Mouse (Mus musculus): Measurements from ENCODE around the gene Whamm.

The Whamm gene

DNA sequence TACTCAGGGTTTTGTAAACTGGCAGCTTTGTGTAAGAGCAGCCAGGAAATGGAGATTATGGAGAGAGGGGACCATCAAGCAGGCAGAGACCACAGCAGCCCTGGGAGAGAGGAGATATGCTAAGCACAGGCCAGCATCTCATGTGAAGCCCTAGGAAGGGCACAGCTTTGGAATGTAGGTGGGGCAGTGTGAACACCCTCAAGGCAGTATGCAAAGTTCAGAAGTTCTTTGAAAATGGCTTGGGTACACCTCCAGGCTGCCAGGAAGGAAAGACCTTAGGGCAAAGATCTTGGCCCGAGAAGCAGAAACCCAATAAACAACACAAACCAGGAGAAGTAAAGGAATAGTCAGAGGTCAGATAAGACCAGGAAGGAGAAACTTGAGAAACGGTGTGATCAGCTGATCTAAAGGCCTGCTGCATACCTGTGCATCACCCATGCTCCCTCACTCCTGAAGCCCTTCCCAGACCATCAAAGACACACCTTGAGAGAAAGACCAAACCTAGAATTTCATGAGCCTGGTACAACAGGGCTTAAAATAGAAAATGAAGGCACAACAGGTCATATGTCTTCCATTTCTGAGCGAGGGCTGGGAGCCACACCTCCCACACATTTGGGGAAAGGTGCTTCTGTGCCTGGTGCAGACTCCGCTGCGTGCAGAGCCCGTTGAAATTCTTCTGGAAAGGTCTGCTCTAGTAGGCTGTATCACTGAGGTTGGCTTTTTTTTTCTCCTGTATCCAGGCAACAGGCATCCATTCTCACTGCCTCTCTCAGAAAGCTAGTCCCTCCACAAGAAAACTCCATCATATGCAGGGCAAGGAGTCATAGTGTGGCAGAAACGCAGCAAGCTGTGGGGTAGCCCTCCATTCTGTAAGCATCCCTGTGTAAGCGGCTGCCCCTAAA, 28.6 kb downstream of the Whamm start:
- DNase-seq = no peak

DNA sequence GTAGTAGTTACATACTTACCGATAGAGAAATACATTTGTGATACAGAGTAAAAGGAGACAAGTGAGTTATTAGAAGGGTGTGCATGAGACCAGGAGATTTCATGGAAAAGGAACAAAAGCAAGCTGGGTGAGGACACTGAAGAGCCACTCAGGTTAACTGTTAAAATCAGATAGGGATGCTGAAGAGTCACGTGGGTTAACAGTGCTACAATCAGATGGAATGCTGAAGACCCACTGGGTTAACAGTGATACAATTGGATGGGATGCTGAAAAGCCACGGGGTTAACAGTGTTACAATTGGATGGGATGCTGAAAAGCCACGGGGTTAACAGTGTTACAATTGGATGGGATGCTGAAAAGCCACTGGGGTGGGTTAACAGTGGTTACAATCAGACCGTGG, 33.9 kb downstream of the Whamm start:
- DNase-seq = no peak

DNA sequence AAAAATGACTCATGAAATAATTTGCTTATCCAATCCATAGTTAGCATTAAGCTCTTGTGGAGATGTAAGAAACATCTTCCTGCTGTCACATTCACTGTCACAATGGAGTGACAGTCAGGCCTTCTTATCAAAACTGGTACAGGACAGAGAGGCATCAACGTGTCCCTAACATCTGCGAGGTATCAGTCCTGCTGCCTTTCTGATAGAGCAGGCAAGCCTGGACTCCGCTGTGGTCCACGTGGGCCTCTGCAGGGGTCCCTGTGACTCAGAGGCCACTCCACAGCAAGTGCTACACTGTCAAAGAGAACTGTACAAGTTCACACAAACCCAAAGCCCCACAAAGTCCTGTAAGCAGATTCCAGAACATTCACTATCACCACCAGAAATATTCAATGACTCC, 34.4 kb downstream of the Whamm start:
- no peak for DNase-seq

DNA sequence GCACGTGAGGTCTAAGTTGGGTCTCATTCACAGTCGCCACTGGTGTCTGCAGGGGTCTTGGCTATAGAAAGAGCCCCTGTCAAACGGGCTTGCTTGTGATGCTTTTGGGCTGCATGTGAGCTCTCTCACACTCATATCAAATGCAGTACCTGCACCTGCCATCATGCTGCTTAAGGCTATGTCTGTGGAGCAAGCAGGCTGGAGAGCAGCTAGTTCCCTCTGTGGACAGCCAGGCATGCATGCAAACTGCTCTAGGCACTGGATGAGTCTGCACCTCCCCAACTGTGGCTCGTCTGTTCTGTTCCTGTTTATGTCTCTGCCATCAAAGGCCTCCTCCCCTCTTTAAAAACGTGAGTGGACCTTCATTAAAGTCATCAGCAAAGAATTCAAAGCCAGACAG, 35.4 kb downstream of the Whamm start:
- DNase-seq = no peak

DNA sequence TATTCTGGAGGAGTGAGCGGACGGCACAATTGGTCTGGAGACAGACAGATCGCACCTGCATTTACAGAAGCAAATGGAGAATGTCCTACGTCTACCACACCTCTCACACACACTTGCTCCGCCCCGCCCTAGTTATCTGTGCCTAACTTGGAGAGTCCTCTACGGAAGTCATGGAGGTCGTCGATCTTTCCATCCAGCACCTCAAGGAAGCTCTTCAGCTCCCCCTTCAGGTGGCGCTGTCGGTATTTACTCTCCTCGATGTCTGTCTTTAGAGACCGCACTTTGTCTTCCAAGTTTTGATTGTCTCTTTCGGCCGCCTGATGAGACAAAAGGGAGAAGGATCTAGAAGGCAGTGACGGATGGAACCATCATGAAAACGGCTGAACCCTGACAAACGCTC, 39.1 kb downstream of the Whamm start:
- DNase-seq = peak; percentile 24

DNA sequence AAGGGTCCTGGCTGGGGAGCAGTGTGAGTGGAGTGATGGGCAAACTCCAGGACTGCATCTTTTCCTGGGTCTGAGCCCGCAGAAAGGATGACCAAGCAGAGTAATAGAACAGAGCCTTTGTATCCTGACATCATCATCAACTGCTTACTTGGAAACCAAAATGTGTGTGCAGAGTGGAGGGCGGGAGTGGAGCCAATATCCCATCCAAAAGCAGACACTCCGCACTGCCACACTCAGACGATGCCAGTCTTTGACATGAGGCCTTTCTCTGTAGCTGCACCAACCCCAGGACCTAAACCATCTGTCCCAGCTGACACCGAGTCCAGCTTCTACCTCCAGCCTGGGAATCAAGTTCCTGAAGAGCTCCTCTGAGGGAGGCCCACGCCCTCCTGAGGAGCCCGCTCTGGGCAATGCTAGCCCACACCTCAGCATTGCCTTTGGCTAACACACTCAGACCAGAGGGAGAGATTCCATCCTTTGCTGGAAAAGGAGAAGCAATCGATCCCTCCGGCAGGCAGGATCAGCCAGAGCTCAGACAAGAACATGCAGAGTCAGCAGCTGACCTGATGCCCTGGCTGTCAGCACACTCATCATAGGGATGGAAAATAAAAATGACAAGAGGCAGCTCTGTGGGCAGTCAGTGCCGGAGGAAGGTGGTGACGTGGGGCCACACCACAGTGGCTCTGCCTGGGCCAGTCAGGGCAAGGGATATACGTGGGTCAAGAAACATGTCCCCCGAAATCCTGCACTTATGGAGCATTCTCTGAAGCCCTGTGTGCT, 42.0 kb downstream of the Whamm start:
- no peak for DNase-seq

DNA sequence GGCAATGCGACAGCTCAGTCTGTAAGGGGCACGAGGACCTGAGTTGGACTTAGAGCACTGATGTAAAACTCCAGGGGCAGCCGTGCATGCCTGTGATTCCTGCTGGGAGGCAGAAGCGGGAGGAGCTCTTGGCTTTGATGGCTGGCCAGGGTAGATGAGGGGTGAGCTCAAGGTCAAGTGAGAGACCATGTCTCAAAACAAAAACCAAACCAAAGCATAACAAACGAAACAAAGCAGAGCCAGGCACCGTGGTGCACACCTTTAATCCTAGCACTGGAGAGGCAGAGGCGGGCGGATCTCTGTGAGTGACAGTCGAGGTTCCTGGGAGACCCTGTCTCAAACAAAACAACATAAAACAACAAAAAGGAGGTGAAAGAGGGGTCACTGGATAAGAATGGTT, 44.0 kb downstream of the Whamm start:
- DNase-seq = no peak

DNA sequence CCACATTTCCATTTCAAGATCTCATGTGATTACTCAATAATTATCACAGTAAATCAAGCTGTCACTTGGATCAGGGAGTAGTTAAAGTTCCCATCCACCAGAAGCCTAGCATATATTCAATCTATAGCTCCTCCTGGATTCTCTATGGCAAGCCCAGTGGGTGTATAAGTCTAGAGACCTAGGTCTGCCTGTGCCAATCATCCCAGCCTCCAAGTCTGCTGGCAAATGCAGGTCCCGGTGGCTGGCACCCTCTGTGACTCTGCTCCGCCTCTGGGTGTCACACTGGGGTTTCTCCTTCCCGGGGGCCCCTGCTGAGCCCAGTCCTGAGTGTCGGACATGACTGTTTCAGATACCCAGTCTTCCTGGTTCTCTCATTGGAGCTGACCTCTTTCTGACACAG, 51.7 kb downstream of the Whamm start:
- DNase-seq = no peak

DNA sequence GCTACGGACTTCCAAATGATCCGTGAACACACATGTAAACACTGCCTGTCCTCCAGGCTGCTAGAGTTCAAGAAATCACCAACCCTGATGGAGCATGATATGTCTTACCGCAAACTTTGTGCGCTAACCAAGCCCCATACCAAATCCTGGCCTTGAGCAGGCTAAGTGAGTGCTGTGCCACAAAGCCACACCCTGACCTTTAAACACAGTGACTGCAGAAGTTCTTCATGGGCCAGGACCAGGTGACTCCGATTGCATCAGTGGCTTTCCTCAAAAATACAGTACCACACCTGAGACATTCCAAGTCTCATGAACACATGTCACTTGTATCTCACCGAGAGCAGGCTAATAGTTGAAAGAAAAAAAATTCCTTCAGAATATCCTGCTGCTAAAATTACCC, 52.7 kb downstream of the Whamm start:
- no peak for DNase-seq

DNA sequence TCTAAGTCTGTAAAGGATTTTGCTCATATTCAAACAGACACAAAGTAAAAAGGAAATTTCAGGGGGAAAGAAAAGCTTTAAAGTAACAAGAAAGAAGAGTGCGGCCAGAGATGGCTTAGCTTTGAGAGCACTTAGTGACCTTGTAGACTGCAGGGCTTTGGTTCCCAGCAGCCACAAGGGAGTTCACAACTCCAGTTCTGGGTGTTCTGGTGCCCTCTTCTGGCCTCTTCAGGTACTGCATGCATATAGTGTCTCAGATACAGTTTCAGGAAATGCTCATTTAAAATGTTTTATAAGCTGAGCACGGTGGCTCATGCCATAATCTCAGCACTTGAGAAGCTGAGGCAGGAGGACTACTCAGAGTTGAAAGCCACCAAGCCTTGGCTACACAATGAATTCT, 55.4 kb downstream of the Whamm start:
- DNase-seq = peak; percentile 41

DNA sequence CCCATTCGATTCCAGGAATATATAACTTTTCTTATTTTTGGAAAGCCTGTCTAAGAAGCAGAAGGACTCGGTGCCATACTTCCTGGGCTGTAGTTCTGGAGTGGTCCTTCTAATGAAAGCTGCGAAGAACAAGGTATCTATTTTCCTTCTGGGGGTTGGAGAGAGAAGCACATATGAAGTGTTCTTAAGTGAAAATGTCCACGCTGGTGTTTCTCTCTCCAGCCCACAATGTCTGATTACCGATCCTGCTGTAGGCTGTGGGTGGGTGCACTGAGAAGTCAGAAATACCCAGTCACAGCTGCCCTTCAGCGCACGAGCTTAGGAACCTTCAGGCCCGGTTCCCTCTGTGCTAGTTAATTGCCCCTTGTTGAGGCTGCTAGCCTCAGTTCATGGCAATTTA, 60.2 kb downstream of the Whamm start:
- DNase-seq = no peak

DNA sequence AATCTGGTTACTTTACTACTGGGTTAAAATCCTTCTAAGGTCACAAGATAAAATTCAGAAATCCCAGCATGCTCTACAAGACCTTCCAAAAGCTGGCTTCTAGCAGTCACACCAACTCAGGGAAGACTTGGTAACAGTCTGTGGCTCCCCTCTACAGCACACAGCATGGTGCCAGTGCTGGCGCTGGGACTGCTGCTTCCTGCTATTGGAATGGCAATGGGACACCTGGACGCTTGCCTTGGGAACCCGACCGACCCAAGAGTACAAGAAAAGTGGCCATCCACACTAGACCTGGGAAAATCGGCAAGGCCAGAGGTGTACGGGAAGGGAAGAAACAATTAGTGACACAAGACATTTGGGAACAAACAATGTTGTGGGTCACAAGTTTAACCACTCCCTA, 61.5 kb downstream of the Whamm start:
- no peak for DNase-seq

DNA sequence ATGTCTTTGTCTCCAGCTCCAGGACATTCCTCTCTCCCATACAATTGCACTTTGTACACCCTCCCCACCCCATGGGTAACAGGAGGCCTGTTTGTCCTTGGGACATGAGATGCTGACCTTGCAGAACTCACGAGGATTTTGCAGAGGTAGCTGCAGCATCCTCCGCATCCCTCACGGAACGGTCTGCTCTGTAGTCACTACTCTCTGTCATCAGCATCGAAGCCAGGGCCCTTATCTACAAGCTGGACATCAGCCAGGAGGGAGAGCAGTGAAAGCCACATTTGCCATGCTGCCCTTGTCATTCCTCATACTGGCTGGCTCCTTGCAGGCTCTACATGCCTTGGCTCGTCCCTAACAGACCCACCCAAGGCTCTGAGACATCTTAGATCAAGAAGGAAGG, 70.0 kb downstream of the Whamm start:
- no peak for DNase-seq

DNA sequence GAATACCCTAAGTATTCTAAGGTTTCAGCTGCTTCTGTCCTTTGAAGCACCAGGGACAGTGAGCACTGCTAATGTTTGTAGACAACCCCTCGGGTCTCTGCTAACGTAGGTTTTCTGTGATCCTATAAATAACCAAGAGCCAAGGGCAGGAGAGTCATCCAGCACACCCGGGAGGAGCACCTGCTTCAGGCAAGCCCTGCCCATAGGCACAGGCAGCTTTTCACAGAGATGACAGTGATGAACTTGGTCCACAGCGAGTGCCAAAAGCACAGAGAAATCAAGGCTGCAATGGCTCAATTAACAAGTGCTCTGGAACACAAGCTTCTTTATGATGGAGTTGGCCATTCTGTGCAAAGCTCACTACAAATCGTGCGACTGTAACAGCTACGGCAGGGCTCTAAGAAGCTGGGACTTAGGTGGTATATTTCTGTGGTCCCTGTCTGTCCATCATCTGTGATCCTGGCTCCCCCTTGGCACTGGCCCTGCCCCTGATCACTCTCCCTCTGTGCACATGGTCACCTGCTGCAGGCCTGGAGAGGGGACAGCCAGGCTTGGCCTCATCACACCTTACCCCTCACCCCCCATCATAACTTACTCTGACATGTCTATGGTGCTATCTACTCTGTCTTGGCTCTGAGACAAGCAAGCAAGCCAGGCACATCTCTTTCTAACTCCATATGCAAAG, 73.6 kb downstream of the Whamm start:
- no peak for DNase-seq

Data from thymus, postnatal 25 days (tissue).